21 mouse cellular contexts compared by ENCODE assay signal in the genomic region with DNA sequence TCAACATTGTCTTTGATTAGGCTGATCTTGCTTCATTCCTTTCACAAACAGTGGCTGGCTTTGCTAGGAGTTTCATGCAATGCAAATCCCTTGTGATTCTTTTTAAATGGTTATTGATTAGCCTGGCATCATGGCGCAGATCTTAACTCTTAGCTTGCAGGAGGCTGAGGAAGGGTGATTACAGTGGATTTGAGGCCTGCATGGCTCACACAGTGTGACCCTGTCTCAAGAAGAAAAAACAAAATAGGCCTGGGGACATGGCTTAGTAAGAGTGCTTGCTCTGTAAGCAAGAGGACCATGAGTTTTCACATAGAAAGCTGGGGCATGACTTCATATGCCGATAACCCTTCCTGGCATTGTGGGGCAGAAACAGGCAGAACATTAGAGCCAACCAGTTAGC. TPM values are rescaled to one million over a fixed set of nuclear protein-coding genes. Genes with fewer than 3 reads are reported as not detected.
DNase-seq lines count a peak whose midpoint lies in the region; ATAC-seq and TF ChIP-seq lines count a peak whose summit lies in the region.
"Had no signal": no experiment of that assay in that cellular context is flagged by ENCODE, and none has a peak within 500 bp of the region (broad histone marks: within the 10 kb centered on the region; RNA-seq: fewer than 3 reads in every experiment).

No protein-coding gene starts in this region.

- no peak for DNase-seq in layer of hippocampus, adult 2 months (ENCODE audit: low spot score in 2 of 2)
- DNase-seq in layer of hippocampus, postnatal 25 days (ENCODE audit: extremely low spot score in 1 of 2, low spot score in 1 of 2) = no peak
- DNase-seq in fat pad, adult 2 months (ENCODE audit: extremely low read depth, low read depth, low spot score) = peak; percentile 66
- no peak for DNase-seq in forebrain, postnatal 0 days
- DNase-seq in midbrain, embryonic 14.5 days = peak; percentile 15
- no peak for DNase-seq in kidney, adult 18-20 months
- no peak for DNase-seq in cerebellum, adult 18-20 months
- DNase-seq: cerebellum, adult 8-10 months; gastrocnemius, postnatal 25 days; heart, postnatal 4 days; kidney, postnatal 4 days; right cerebral cortex, postnatal 14 days; thymus, adult 18-20 months had no signal

- WGBS in forebrain, postnatal 0 days = 79% methylated on average over 2 of the region's 2 CpGs
- 54% methylated on average over 2 of the region's 2 CpGs for WGBS in midbrain, embryonic 14.5 days

- no peaks in the 10 kb centered on the region for H3K27me3 ChIP-seq in forebrain, postnatal 0 days (ENCODE audit: insufficient read depth, low read length)
- H3K27me3 ChIP-seq in midbrain, embryonic 14.5 days (ENCODE audit: control insufficient read depth, insufficient read depth, low read length) = no peaks in the 10 kb centered on the region
- H3K27me3 ChIP-seq: CH12.LX; heart, embryonic 15.5 days; intestine, embryonic 15.5 days; kidney, embryonic 15.5 days; limb, embryonic 13.5 days; liver, embryonic 15.5 days; neural tube, embryonic 13.5 days; stomach, embryonic 15.5 days had no signal

- TF ChIP-seq CTCF in layer of hippocampus, adult 2 months (conservative IDR thresholded peaks at IDR 0.05) = no peak
- no peak for TF ChIP-seq CTCF in forebrain, postnatal 0 days (IDR thresholded peaks at IDR 0.05; ENCODE audit: low read depth)

- H3K9ac ChIP-seq in forebrain, postnatal 0 days = no peak overlapping the region
- no peak overlapping the region for H3K9ac ChIP-seq in midbrain, embryonic 14.5 days (replicated peaks; ENCODE audit: low read length)
- H3K9ac ChIP-seq: heart, embryonic 15.5 days; intestine, embryonic 15.5 days; kidney, embryonic 15.5 days; limb, embryonic 13.5 days; liver, embryonic 15.5 days; neural tube, embryonic 13.5 days; stomach, embryonic 15.5 days had no signal

- H3K9me3 ChIP-seq in forebrain, postnatal 0 days (ENCODE audit: low read length) = no peaks in the 10 kb centered on the region
- H3K9me3 ChIP-seq in midbrain, embryonic 14.5 days (ENCODE audit: control insufficient read depth, low read length) = no peaks in the 10 kb centered on the region
- H3K9me3 ChIP-seq: heart, embryonic 15.5 days; intestine, embryonic 15.5 days; kidney, embryonic 15.5 days; limb, embryonic 13.5 days; liver, embryonic 15.5 days; neural tube, embryonic 13.5 days; stomach, embryonic 15.5 days had no signal

- H3K27ac ChIP-seq in layer of hippocampus, adult 2 months = peak overlapping the region; percentile 81
- 0 out of 2 replicates have a peak overlapping the region, but pooled peaks have one; percentile 64 for H3K27ac ChIP-seq in forebrain, postnatal 0 days (ENCODE audit: low read depth, low read length)
- peak overlapping the region; percentile 68; the same call in 1 of the 2 replicates for H3K27ac ChIP-seq in midbrain, embryonic 14.5 days (replicated peaks; ENCODE audit: low read depth, low read length)
- H3K27ac ChIP-seq: heart, embryonic 15.5 days; intestine, embryonic 15.5 days; kidney, embryonic 15.5 days; limb, embryonic 13.5 days; liver, embryonic 15.5 days; stomach, embryonic 15.5 days had no signal

- no peaks in the 10 kb centered on the region for H3K36me3 ChIP-seq in forebrain, postnatal 0 days (ENCODE audit: insufficient read depth)
- no peaks in the 10 kb centered on the region for H3K36me3 ChIP-seq in midbrain, embryonic 14.5 days (ENCODE audit: control insufficient read depth, insufficient read depth, low read length)
- H3K36me3 ChIP-seq: heart, embryonic 15.5 days; intestine, embryonic 15.5 days; kidney, embryonic 15.5 days; limb, embryonic 13.5 days; liver, embryonic 15.5 days; neural tube, embryonic 13.5 days; stomach, embryonic 15.5 days had no signal

- ATAC-seq in forebrain, postnatal 0 days = no peak
- ATAC-seq in midbrain, embryonic 14.5 days (ENCODE audit: low FRiP score, low TSS enrichment) = no peak
- ATAC-seq: intestine, embryonic 15.5 days had no signal

- H3K4me3 ChIP-seq in layer of hippocampus, adult 2 months = no peak overlapping the region
- no peak overlapping the region for H3K4me3 ChIP-seq in forebrain, postnatal 0 days (ENCODE audit: low read depth, low read length)
- no peak overlapping the region for H3K4me3 ChIP-seq in midbrain, embryonic 14.5 days (replicated peaks; ENCODE audit: low read depth, low read length)
- H3K4me3 ChIP-seq: heart, embryonic 15.5 days; intestine, embryonic 15.5 days; kidney, embryonic 15.5 days; limb, embryonic 13.5 days; liver, embryonic 15.5 days; neural tube, embryonic 13.5 days; stomach, embryonic 15.5 days had no signal

- no peak overlapping the region for H3K4me2 ChIP-seq in forebrain, postnatal 0 days (ENCODE audit: low read depth)
- H3K4me2 ChIP-seq in midbrain, embryonic 14.5 days (ENCODE audit: low read length) = no peak overlapping the region
- H3K4me2 ChIP-seq: heart, embryonic 15.5 days; intestine, embryonic 15.5 days; kidney, embryonic 15.5 days; limb, embryonic 13.5 days; liver, embryonic 15.5 days; neural tube, embryonic 13.5 days; stomach, embryonic 15.5 days had no signal

- 0 out of 2 replicates have a peak, but pooled peaks cover 12% of the 10 kb centered on the region for H3K4me1 ChIP-seq in forebrain, postnatal 0 days (ENCODE audit: insufficient read depth)
- H3K4me1 ChIP-seq in midbrain, embryonic 14.5 days (ENCODE audit: control insufficient read depth, insufficient read depth, low read length) = peaks cover 19% of the 10 kb centered on the region
- H3K4me1 ChIP-seq: heart, embryonic 15.5 days; intestine, embryonic 15.5 days; kidney, embryonic 15.5 days; liver, embryonic 15.5 days; stomach, embryonic 15.5 days had no signal

RNA-seq across cellular contexts. Expression of a gene that starts 47.8 kb away (rescaled TPM):
- 100 to 1,000 TPM; 237 to 264 TPM for total RNA-seq in layer of hippocampus, adult 2 months (2021)
- total RNA-seq in layer of hippocampus, postnatal 25 days (2021) = 100 to 1,000 TPM; 204 to 226 TPM
- total RNA-seq in forebrain, postnatal 0 days (2014; rRNA removed) = 44.6 and 48.3 TPM in 2 replicates
- 9.0 and 13.6 TPM in 2 replicates for polyA plus RNA-seq in forebrain, postnatal 0 days (2015; fragmentation: Nextera tagmentation; extraction: Ambion mirVana)
- 15.1 and 18.0 TPM in 2 replicates for polyA plus RNA-seq in midbrain, embryonic 14.5 days (2014; fragmentation: Nextera tagmentation; extraction: Ambion mirVana)

Comparison
In these comparisons a context has a peak if more than half of its experiments do, and no peak if none do; other contexts are left out.
1. DNase-seq: peak in fat pad, adult 2 months (single experiment) and midbrain, embryonic 14.5 days (single experiment); none in layer of hippocampus, adult 2 months (0 of 2), layer of hippocampus, postnatal 25 days (0 of 2), forebrain, postnatal 0 days (single experiment), kidney, adult 18-20 months (single experiment) and cerebellum, adult 18-20 months (0 of 2).
2. Peak in every context shown above with its lines, with median percentiles within 50 percentile points of each other: H3K27ac ChIP-seq.